Mouse (Mus musculus): ENCODE measurements around the gene Zfp958.

DNA sequence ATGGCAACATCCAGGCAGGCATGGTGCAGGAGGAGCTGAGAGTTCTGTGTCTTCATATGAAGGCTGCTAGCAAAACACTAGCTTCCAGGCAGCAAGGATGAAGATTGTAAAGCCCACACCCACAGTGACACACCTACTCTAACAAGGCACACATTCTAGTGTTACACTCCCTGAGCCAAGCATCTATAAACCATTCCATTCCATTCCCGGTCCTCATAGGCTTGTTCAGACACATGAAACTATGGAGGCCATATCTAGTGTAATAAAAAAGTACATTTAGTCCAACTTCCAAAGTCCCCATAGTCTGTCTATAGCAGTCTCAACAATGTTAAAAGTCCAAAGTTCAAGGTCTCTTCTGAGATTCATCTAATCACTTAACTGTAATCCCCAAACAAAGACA, 28.3 kb upstream of the Zfp958 start:
- TF ChIP-seq JUN (IDR thresholded peaks at IDR 0.05; ENCODE audit: insufficient read depth, low read depth, low read length): no peak
- no peak for TF ChIP-seq SMC3 (IDR thresholded peaks at IDR 0.05; ENCODE audit: low read depth, low read length)
- no peak for TF ChIP-seq ZKSCAN1 (IDR thresholded peaks at IDR 0.05; ENCODE audit: borderline replicate concordance, low read depth, low read length)
- no peak for TF ChIP-seq MAX (IDR thresholded peaks at IDR 0.05; ENCODE audit: low read length)
- TF ChIP-seq MYC (IDR thresholded peaks at IDR 0.05; ENCODE audit: low read depth, low read length): no peak
- TF ChIP-seq CTCF (conservative IDR thresholded peaks at IDR 0.05 in 1 of 2, IDR thresholded peaks at IDR 0.05 in 1 of 2; ENCODE audit: low read depth in 2 of 2, low read length in 2 of 2): no peak
- no peak for TF ChIP-seq POLR2A (IDR thresholded peaks at IDR 0.05; ENCODE audit: low read depth, low read length)
- no peak for TF ChIP-seq MAFK (IDR thresholded peaks at IDR 0.05; ENCODE audit: insufficient replicate concordance, low read length)
- TF ChIP-seq CHD2 (IDR thresholded peaks at IDR 0.05; ENCODE audit: low read length): no peak
